Mouse (Mus musculus): Measurements from ENCODE around the gene Enam. TPM values are rescaled to one million over a fixed set of nuclear protein-coding genes. Genes with fewer than 3 reads are reported as not detected.

Gene Enam
- total and polyA plus RNA-seq, 3 experiments, result not detected

Other genes with a start within 250 kb of the Enam start
- not detected for gene Gm7714, start 219.1 kb upstream of the Enam start, total RNA-seq (2021)
- not detected in 2 replicates for gene Gm7714, start 219.1 kb upstream of the Enam start, polyA plus RNA-seq (2012; rRNA removed)
- gene Prol1, start 170.7 kb upstream of the Enam start, total RNA-seq (2021), result not detected
- gene Prol1, start 170.7 kb upstream of the Enam start, polyA plus RNA-seq (2012; rRNA removed), result not detected in 2 replicates
- not detected for gene Amtn, start 111.9 kb upstream of the Enam start, total RNA-seq (2021)
- not detected in 2 replicates for gene Amtn, start 111.9 kb upstream of the Enam start, polyA plus RNA-seq (2012; rRNA removed)
- not detected for gene Ambn, start 32.0 kb upstream of the Enam start, total RNA-seq (2021)
- not detected in 2 replicates for gene Ambn, start 32.0 kb upstream of the Enam start, polyA plus RNA-seq (2012; rRNA removed)
- under 1 TPM; 0.20 to 0.41 TPM for gene Jchain, start 39.9 kb downstream of the Enam start, total RNA-seq (2021)
- 0.23 and 0.43 TPM in 2 replicates for gene Jchain, start 39.9 kb downstream of the Enam start, polyA plus RNA-seq (2012; rRNA removed)
- gene Utp3, start 66.5 kb downstream of the Enam start, total RNA-seq (2021), result 10 to 100 TPM; 31.7 to 40.4 TPM
- 4.0 and 6.9 TPM in 2 replicates for gene Utp3, start 66.5 kb downstream of the Enam start, polyA plus RNA-seq (2012; rRNA removed)
- 10 to 100 TPM; 26.3 to 29.6 TPM for gene Rufy3, start 77.1 kb downstream of the Enam start, total RNA-seq (2021)
- gene Rufy3, start 77.1 kb downstream of the Enam start, polyA plus RNA-seq (2012; rRNA removed), result 8.3 and 10.2 TPM in 2 replicates
- gene Grsf1, start 188.2 kb downstream of the Enam start, total RNA-seq (2021), result 100 to 1,000 TPM; 123 to 142 TPM
- 118 and 135 TPM in 2 replicates for gene Grsf1, start 188.2 kb downstream of the Enam start, polyA plus RNA-seq (2012; rRNA removed)
- 10 to 100 TPM; 32.9 to 36.3 TPM for gene Mob1b, start 232.9 kb downstream of the Enam start, total RNA-seq (2021)
- 4.7 and 8.6 TPM in 2 replicates for gene Mob1b, start 232.9 kb downstream of the Enam start, polyA plus RNA-seq (2012; rRNA removed)

Data from adrenal gland, adult 2 months (tissue).